Mouse (Mus musculus) CH12.LX (cell line): ENCODE measurements at regions not wholly inside any gene's neighbourhood (a gene's known extent, or its start where the extent isn't known, plus 50 kb on each side); places are given as distances from the start of the nearest gene placed in this dataset.

Source experiments
- DNase-seq: peaks from one replicate; pipeline ENCODE4 v3.0.0-alpha.2; 2013; ENCODE audit errors: extremely low read depth
- H3K27ac ChIP-seq: 2 replicates; pipeline ENCODE4 v1.5.1; 2012; ENCODE audit warnings: low read depth, mild to moderate bottlenecking, control low read depth, moderate library complexity; ENCODE audit not compliant: insufficient read depth
- H3K27me3 ChIP-seq: replicated peaks from 2 replicates; pipeline ENCODE3; 2012; ENCODE audit warnings: inconsistent platforms
- H3K36me3 ChIP-seq, 2 experiments: replicated peaks in 1 of 2; 2 replicates each; pipeline versions ENCODE3 to v1.6.1; 2012; ENCODE audit warnings: inconsistent platforms in 1 of 2, low read length in 1 of 2, mild to moderate bottlenecking in 1 of 2, mixed read lengths in 1 of 2, moderate library complexity in 1 of 2; ENCODE audit not compliant: control insufficient read depth in 1 of 2, insufficient read depth in 1 of 2
- H3K4me1 ChIP-seq, 2 experiments: 2 replicates each; pipeline ENCODE4 v1.6.1; 2012; ENCODE audit warnings: inconsistent platforms in 1 of 2, moderate library complexity in 1 of 2; ENCODE audit not compliant: insufficient read depth in 2 of 2, control insufficient read depth in 1 of 2
- H3K4me2 ChIP-seq: 2 replicates; pipeline ENCODE4 v1.6.1; 2012; ENCODE audit warnings: low read depth, mild to moderate bottlenecking, control low read depth; ENCODE audit not compliant: poor library complexity, insufficient read depth, severe bottlenecking
- H3K4me3 ChIP-seq, 3 experiments: fragments of 150-350 bp in 1 of 3; sonication (generic) in 1 of 3; replicated peaks in 1 of 3; 2 replicates each; pipeline versions ENCODE3 to v1.5.1; 2011 to 2012; ENCODE audit warnings: low read depth in 2 of 3, low read length in 2 of 3, mild to moderate bottlenecking in 2 of 3, moderate library complexity in 2 of 3, control low read depth in 1 of 3, improper control_type of control experiment in 1 of 3, inconsistent platforms in 1 of 3, mixed read lengths in 1 of 3; ENCODE audit not compliant: poor library complexity in 1 of 3
- H3K79me2 ChIP-seq: replicated peaks from 2 replicates; pipeline ENCODE4 v1.6.1; 2012; ENCODE audit warnings: mild to moderate bottlenecking, moderate library complexity; ENCODE audit not compliant: control insufficient read depth, poor library complexity, insufficient read depth, severe bottlenecking; ENCODE audit errors: extremely low read depth
- H3K9ac ChIP-seq: 2 replicates; pipeline ENCODE4 v1.6.1; 2012; ENCODE audit warnings: low read depth, mild to moderate bottlenecking, control low read depth, moderate library complexity; ENCODE audit not compliant: insufficient read depth
- H3K9me3 ChIP-seq: replicated peaks from 2 replicates; pipeline ENCODE3; 2012; ENCODE audit warnings: low read length, inconsistent platforms, mixed read lengths
- CHD2 ChIP-seq: IDR thresholded peaks from 2 replicates; pipeline ENCODE4 v1.6.1; 2011; ENCODE audit warnings: low read length, improper control_type of control experiment
- EP300 ChIP-seq: IDR thresholded peaks from 2 replicates; pipeline ENCODE4 v1.6.1; 2011; ENCODE audit warnings: low read length, improper control_type of control experiment
- HCFC1 ChIP-seq: IDR thresholded peaks from 2 replicates; pipeline ENCODE4 v1.6.1; 2012; ENCODE audit warnings: low read depth, mild to moderate bottlenecking, inconsistent platforms, low read length, improper control_type of control experiment
- IRF4 ChIP-seq: IDR thresholded peaks from 2 replicates; pipeline ENCODE4 v1.6.1; 2014; ENCODE audit warnings: low read depth, mild to moderate bottlenecking, inconsistent platforms, low read length, improper control_type of control experiment
- JUN ChIP-seq: IDR thresholded peaks from 2 replicates; pipeline ENCODE4 v1.6.1; 2011; ENCODE audit warnings: low read depth, mild to moderate bottlenecking, low read length, improper control_type of control experiment, moderate library complexity; ENCODE audit not compliant: insufficient read depth
- MAFK ChIP-seq: IDR thresholded peaks from 2 replicates; pipeline ENCODE4 v1.6.1; 2011; ENCODE audit warnings: low read length, improper control_type of control experiment; ENCODE audit not compliant: insufficient replicate concordance
- MAX ChIP-seq: IDR thresholded peaks from 2 replicates; pipeline ENCODE4 v1.6.1; 2011; ENCODE audit warnings: low read length, improper control_type of control experiment
- MYC ChIP-seq: IDR thresholded peaks from 2 replicates; pipeline ENCODE4 v1.6.1; 2011; ENCODE audit warnings: low read depth, mild to moderate bottlenecking, improper control_type of control experiment, low read length
- NELFE ChIP-seq: IDR thresholded peaks from 2 replicates; pipeline ENCODE4 v1.6.1; 2011; ENCODE audit warnings: low read depth, low read length, improper control_type of control experiment
- PAX5 ChIP-seq: IDR thresholded peaks from 2 replicates; pipeline ENCODE4 v1.6.1; 2012; ENCODE audit warnings: low read length, inconsistent platforms, mixed read lengths
- RAD21 ChIP-seq: IDR thresholded peaks from 2 replicates; pipeline ENCODE4 v1.6.1; 2011; ENCODE audit warnings: low read depth, mild to moderate bottlenecking, low read length, improper control_type of control experiment, moderate library complexity
- UBTF ChIP-seq: IDR thresholded peaks from 2 replicates; pipeline ENCODE4 v1.6.1; 2012; ENCODE audit warnings: low read depth, mild to moderate bottlenecking, inconsistent platforms, low read length, improper control_type of control experiment, moderate library complexity
- ZC3H11A ChIP-seq: IDR thresholded peaks from 2 replicates; pipeline ENCODE4 v1.6.1; 2012; ENCODE audit warnings: low read depth, mild to moderate bottlenecking, inconsistent platforms, low read length, improper control_type of control experiment
- ZKSCAN1 ChIP-seq: IDR thresholded peaks from 2 replicates; pipeline ENCODE4 v1.6.1; 2012; ENCODE audit warnings: low read depth, inconsistent platforms, low read length, improper control_type of control experiment, borderline replicate concordance
- ZMIZ1 ChIP-seq: IDR thresholded peaks from 2 replicates; pipeline ENCODE4 v1.6.1; 2012; ENCODE audit warnings: low read depth, mild to moderate bottlenecking, inconsistent platforms, low read length, improper control_type of control experiment
- dilution Hi-C: fragments of 300-500 bp; cut with MboI; formaldehyde crosslinking; loops from 2 replicates; pipeline ENCODE4 v1.14.3; 2020; ENCODE audit warnings: low sequenced_read_pairs; ENCODE audit not compliant: extremely low pct_unique_long_range_greater_than_20kb, extremely low pct_ligation_motif_present
- in situ Hi-C: fragments of 300-500 bp; cut with MboI; formaldehyde crosslinking; loops from 3 replicates; pipeline ENCODE4 v1.14.3; 2019; ENCODE audit warnings: low sequenced_read_pairs, low pct_ligation_motif_present, low pct_unique_long_range_greater_than_20kb, mixed read lengths

GRCm38 (mm10) chr16:50752277-50752600 lies 161.3 kb upstream of the Ccdc54 start:
- Histone ChIP-seq H3K4me3 (no peak overlapping the region), H3K27me3 (no peaks in the 10 kb centered on the region), H3K4me1 (peaks cover 6 to 34% of the 10 kb centered on the region in 2 experiments), H3K36me3 (no peaks in the 10 kb centered on the region), H3K9ac (no peak overlapping the region), H3K4me2 (no peak overlapping the region), H3K27ac (no peak overlapping the region), H3K79me2 (no peaks in the 10 kb centered on the region), H3K9me3 (no peaks in the 10 kb centered on the region)
- dilution Hi-C loops (no loop called here), in situ Hi-C loops (loop anchor here (25.0 kb wide), 1 partner anchor 1215 kb away; no protein-coding TSS in a partner anchor)
- no peak for DNase-seq
- TF ChIP-seq EP300 = no peak
- no peak for TF ChIP-seq IRF4
- no peak for TF ChIP-seq PAX5
- TF ChIP-seq NELFE = no peak

DNA sequence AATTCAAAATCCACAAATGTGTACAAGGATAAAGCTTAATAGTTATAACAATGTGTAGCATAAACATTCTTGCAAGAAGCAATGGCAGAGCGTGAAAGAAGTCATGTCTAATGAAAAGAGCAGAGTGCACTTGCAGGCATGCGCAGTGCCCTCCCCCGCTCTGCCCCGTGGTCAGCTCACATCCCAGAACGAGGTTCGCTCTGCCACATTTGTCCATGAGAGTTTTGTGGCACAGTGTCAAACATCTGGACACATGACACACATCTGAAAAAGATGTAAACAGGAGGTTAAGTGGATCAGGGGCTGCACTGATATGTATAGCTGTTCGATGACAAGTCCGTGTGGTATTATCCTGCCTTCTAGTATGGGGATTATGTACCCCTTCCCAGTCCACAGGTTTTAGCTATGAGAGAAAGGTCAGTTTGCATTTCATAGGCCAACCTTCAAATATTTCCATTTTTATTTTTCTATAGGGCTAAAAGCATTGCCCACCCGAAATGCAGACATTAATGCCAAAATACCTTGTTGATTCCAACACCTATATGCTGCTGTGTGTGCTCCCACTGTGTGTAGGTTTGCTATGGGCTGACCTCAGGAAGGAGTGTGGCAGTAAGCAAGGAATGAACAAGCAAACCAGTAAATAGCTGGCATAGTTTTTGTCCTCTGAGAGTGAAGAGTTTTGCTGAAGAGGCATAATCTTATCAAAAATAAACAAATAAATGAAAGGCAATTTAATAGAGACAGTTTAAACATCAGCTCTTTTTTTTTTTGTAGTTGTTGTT lies 160.7 kb upstream of the Ccdc54 start:
- in situ Hi-C loops (loop anchor here (25.0 kb wide), 1 partner anchor 1214 kb away; no protein-coding TSS in a partner anchor), dilution Hi-C loops (no loop called here)
- H3K27me3 ChIP-seq = no peaks in the 10 kb centered on the region
- H3K9ac ChIP-seq = no peak overlapping the region
- TF ChIP-seq PAX5 = no peak
- no peak for TF ChIP-seq ZKSCAN1
- TF ChIP-seq MYC = no peak
- TF ChIP-seq MAFK = no peak
- no peak for TF ChIP-seq NELFE
- TF ChIP-seq HCFC1 = no peak
- no peak for TF ChIP-seq MAX
- TF ChIP-seq ZMIZ1 = no peak
- no peak for TF ChIP-seq CHD2
- TF ChIP-seq RAD21 = no peak
- no peak for TF ChIP-seq UBTF
- TF ChIP-seq JUN = no peak
- no peak for TF ChIP-seq IRF4
- no peak for TF ChIP-seq ZC3H11A
- no peaks in the 10 kb centered on the region for H3K9me3 ChIP-seq
- DNase-seq = no peak
- no peaks in the 10 kb centered on the region for H3K79me2 ChIP-seq
- peaks cover 6 to 34% of the 10 kb centered on the region in 2 experiments for H3K4me1 ChIP-seq
- H3K4me2 ChIP-seq = no peak overlapping the region
- H3K27ac ChIP-seq = no peak overlapping the region
- H3K4me3 ChIP-seq = no peak overlapping the region
- no peaks in the 10 kb centered on the region for H3K36me3 ChIP-seq
